Mouse (Mus musculus): ENCODE results near the gene Esr2. TPM values are rescaled to one million over a fixed set of nuclear protein-coding genes. Genes with fewer than 3 reads are reported as not detected.

Esr2 gene
- total and polyA plus RNA-seq, 2 experiments from 2014 or later = 0.20 to 0.44 TPM

DNA sequence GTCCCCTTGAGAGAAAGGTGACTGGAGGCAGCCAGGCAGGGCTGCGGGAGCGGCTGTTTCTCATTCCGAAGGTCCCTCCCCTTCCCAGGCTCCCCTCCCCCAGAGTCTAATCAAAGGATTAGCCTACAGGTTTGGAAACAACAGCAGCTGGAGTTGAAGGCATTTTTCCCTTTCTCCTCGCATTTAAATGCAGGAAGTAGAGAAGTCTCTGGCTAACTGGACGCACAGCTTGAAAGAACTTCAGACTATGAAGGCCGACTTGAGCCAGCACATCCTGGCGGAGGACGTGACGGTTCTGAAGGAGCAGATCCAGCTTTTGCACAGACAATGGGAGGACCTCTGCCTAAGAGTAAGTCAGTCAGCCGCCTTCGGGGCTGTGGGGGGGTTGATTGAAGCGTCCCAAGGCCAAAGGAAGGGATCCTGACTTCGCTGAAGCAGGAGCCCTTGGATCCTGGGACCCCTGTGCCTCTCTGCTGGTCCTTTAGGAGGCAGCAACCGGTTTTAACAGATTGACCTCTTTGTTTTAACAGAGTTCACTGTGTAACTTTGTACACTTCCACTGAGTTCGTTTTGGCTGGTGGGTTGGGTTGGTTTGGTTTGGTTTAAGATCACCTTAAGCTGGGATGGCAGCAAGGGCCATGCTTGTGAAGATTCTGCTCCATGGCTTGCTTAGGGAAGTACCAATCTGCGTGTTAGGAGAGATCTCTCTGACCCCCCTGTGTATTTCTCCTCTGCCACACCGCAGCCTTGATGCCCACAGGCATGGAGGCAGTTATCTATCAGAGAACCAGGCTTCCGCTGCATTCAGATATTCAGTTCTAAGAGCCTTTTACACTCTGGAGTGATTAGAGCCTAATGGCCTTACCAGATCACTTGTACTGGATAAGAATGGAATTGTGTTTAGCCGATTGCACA lies 104.9 kb downstream of the Esr2 start:
- no peak for ATAC-seq (ENCODE audit: low FRiP score)
- Histone ChIP-seq H3K4me3 (ENCODE audit: low read depth, low read length) (no peak overlapping the region), H3K4me1 (ENCODE audit: insufficient read depth, low read length) (0 out of 2 replicates have a peak, but pooled peaks cover 3% of the 10 kb centered on the region), H3K9ac (replicated peaks; ENCODE audit: low read length, poor library complexity, severe bottlenecking) (no peak overlapping the region), H3K27ac (ENCODE audit: low read depth, low read length) (no peak overlapping the region), H3K36me3 (ENCODE audit: insufficient read depth, low read length) (no peaks in the 10 kb centered on the region), H3K9me3 (ENCODE audit: low read length) (no peaks in the 10 kb centered on the region), H3K4me2 (ENCODE audit: low read depth, low read length, poor library complexity, severe bottlenecking) (0 out of 2 replicates have a peak overlapping the region, but pooled peaks have one; percentile 6), H3K27me3 (ENCODE audit: insufficient read depth, low read length) (no peaks in the 10 kb centered on the region)
- WGBS = 22% methylated on average over 19 of the region's 19 CpGs
- no peak for TF ChIP-seq CTCF (IDR thresholded peaks at IDR 0.05)
- no peak for DNase-seq (ENCODE audit: low spot score)

Other genes with a start within 250 kb of the Esr2 start
- gene Tex21, start 69.5 kb upstream of the Esr2 start, total RNA-seq (2014; rRNA removed) = not detected in 2 replicates
- gene Tex21, start 69.5 kb upstream of the Esr2 start, polyA plus RNA-seq (2015; fragmentation: Nextera tagmentation; extraction: Ambion mirVana) = not detected in 2 replicates
- 23.7 and 25.6 TPM in 2 replicates for gene Mthfd1, start 78.0 kb upstream of the Esr2 start, total RNA-seq (2014; rRNA removed)
- gene Mthfd1, start 78.0 kb upstream of the Esr2 start, polyA plus RNA-seq (2015; fragmentation: Nextera tagmentation; extraction: Ambion mirVana) = 25.1 and 26.7 TPM in 2 replicates
- gene Akap5, start 147.6 kb upstream of the Esr2 start, total RNA-seq (2014; rRNA removed) = 17.2 and 18.0 TPM in 2 replicates
- 9.4 and 10.7 TPM in 2 replicates for gene Akap5, start 147.6 kb upstream of the Esr2 start, polyA plus RNA-seq (2015; fragmentation: Nextera tagmentation; extraction: Ambion mirVana)
- 19.9 and 24.4 TPM in 2 replicates for gene Zbtb25, start 192.3 kb upstream of the Esr2 start, total RNA-seq (2014; rRNA removed)
- 10.9 and 11.5 TPM in 2 replicates for gene Zbtb25, start 192.3 kb upstream of the Esr2 start, polyA plus RNA-seq (2015; fragmentation: Nextera tagmentation; extraction: Ambion mirVana)
- 2.9 and 3.4 TPM in 2 replicates for gene Zbtb1, start 193.0 kb upstream of the Esr2 start, total RNA-seq (2014; rRNA removed)
- 1.7 and 1.9 TPM in 2 replicates for gene Zbtb1, start 193.0 kb upstream of the Esr2 start, polyA plus RNA-seq (2015; fragmentation: Nextera tagmentation; extraction: Ambion mirVana)
- gene Hspa2, start 226.9 kb upstream of the Esr2 start, total RNA-seq (2014; rRNA removed) = 10.2 and 13.6 TPM in 2 replicates
- 7.6 and 8.8 TPM in 2 replicates for gene Hspa2, start 226.9 kb upstream of the Esr2 start, polyA plus RNA-seq (2015; fragmentation: Nextera tagmentation; extraction: Ambion mirVana)
- 0.27 and 0.94 TPM in 2 replicates for gene Ppp1r36, start 240.3 kb upstream of the Esr2 start, total RNA-seq (2014; rRNA removed)
- 1.5 and 2.0 TPM in 2 replicates for gene Ppp1r36, start 240.3 kb upstream of the Esr2 start, polyA plus RNA-seq (2015; fragmentation: Nextera tagmentation; extraction: Ambion mirVana)